Mouse (Mus musculus): ENCODE data around the gene Rp9.

DNA sequence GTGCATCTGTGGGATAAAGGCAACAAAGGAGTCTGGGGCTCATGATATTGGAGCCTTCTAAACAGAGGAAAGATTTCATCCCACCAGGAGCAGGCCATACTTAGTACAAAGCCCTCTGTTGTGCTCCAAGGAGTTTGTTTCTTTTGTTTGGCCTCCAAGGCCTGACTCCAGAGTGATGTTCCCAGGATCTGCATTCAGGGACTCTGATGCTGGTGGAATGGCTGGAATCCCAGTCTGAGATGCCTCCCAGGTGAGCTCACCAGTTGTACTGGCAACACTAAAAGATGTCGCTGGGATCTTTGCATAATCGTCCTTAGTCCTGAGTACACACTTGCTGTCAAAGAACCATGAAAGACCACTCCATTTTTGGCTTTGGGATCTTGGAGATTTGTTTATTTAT, 35.4 kb downstream of the Rp9 start:
- no peak for TF ChIP-seq GATA1 (IDR thresholded peaks at IDR 0.05; ENCODE audit: low read length)
- TF ChIP-seq TAL1 (IDR thresholded peaks at IDR 0.05; ENCODE audit: low read length), result no peak

All from erythroblast, embryonic 14.5 days (primary cell).